Mouse (Mus musculus) neural tube, embryonic 10.5 days (tissue): ENCODE results near the gene D630045J12Rik.

Experiments used
- DNase-seq: peaks from one replicate; pipeline ENCODE4 v3.0.0-alpha.2; 2017; ENCODE audit warnings: low spot score; ENCODE audit errors: extremely low spot score

D630045J12Rik gene

GRCm38 (mm10) chr6:38253736-38254641 lies at the start of gene D630045J12Rik:
D630045J12Rik (minus strand) TSS chr6:38254009.
- peak; percentile 73 for DNase-seq

GRCm38 (mm10) chr6:38298761-38299401 lies 45.1 kb upstream of the D630045J12Rik start, which contains the start of gene Zc3hav1l:
Zc3hav1l (minus strand) TSS chr6:38299259.
- peak; percentile 89 for DNase-seq

DNA sequence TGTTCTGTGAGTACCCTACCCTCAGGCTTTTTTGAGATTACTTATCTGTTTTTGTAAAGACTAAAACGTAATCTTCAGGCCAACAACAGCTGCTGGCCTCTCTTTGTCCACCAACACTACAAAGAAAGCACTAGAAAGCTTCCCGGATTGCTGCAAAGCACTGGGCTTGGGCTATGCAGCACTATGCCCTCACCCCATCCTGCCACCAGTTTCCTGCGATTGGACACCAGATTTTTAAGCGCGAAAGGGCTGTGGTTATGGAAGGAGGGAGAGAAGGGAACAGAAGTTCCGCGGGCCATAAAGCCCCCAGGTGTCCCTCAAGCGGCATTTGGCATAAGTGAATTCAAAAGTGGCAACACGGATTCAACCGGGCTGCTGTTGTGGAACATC lies 44.4 kb upstream of the D630045J12Rik start:
- DNase-seq: no peak

DNA sequence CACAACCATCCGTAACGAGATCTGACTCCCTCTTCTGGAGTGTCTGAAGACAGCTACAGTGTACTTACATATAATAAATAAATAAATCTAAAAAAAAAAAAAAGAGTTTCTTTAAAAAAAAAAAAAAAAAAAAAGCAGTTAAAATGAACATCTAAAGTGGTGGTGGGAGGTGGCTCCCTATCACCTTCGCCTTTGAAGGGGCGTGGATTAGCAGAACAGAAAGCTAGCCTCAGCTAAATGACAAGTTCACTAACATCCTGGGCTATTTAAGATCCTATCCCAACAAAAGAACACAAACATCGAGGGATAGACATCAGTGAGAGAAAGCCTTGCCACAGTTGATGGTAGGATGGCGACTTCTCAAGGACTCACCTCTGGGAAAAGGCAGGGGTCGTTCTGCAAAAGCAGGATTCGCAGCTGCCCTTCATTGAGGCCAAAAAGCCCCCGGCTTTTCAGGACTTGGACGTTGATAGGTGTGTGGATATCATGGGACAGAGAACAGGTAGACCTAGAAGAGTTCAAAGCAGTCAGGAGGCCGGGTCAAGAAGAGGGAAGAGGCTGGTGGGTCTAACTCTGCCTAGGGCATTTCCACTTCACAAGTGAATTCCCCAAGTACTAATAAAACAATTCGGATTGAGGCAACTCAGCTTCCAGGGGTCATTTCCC lies 43.9 kb upstream of the D630045J12Rik start:
- DNase-seq: no peak

- DNase-seq: no peak
These were observed 39.9 kb upstream of the D630045J12Rik start for GRCm38 (mm10) chr6:38293708-38294107.

DNA sequence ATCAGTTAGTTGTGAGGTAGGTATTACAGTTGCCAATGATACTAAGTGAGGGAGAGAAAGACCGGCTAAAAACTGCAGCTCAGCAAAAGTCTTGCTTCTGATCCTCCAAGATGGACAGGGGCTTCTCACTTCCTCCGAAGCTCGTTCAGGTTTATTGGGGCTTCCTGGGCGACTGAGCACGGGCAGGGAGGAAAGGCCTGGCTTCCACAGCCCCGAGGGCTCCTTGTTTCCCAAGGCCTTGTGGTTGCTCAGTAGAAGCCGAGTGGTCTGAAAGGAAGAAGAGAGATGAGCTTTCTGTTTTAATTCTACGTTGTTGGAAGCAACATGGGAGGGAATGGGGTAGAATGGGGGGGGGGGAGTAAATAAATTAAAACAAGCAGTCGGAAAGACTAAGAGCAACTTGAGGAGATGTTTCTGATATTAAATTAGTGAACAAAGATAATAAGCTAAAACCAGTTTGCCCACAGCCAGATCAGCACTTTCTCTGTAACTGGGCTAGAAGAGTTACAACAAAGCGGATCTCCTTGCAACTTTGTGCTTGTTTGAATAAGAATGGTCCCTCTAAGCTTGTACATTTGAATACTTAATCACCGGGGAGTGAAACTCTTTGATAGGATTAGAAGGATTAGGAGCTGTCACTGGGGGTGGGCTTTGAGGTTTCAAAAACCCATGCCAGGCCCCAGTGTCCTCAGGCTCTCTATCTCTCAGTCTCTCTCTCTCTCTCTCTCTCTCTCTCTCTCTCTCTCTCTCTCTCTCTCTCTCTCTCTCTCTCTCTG lies 39.2 kb upstream of the D630045J12Rik start:
- no peak for DNase-seq

DNA sequence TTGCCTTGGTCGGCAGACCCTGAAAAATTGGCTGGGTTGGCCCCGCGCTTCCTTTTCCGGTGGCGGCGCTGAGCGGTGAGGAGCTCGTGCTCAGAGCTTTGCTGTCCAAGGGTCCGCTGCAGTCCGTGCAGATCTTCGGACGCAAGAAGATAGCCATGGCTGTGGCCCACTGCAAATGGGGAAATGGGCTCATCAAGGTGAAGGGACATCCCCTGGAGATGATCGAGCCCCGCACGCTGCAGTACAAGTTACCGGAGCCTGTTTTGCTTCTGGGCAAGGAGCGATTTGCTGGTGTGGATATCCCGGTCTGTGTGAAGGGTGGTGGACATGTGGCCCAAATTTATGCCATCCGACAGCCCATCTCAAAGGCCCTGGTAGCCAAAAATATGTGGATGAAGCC lies 30.6 kb upstream of the D630045J12Rik start:
- no peak for DNase-seq

DNA sequence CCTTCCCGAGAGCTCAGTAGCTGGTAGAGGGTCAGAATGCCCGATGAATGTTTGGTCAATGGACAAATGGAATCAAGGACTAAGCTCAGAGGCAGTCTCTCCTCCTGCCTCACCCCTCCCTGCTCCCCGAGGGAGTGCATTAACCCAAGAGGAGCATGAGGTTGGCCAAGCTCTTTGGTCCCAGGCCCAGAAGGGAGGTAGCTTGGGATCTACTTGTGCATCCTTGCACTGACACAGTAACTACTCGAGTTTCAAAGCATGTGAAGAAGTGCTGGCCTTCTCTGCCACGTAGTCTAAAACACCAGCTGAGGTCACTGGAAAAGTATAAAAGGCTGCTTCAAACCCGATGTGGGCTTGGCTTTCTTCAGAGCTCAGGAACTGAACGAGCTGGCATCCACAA lies 10.7 kb upstream of the D630045J12Rik start:
- DNase-seq: no peak

GRCm38 (mm10) chr6:38263393-38264159 lies 9.8 kb upstream of the D630045J12Rik start:
- no peak for DNase-seq

GRCm38 (mm10) chr6:38261877-38262276 lies 8.1 kb upstream of the D630045J12Rik start:
- DNase-seq: no peak

DNA sequence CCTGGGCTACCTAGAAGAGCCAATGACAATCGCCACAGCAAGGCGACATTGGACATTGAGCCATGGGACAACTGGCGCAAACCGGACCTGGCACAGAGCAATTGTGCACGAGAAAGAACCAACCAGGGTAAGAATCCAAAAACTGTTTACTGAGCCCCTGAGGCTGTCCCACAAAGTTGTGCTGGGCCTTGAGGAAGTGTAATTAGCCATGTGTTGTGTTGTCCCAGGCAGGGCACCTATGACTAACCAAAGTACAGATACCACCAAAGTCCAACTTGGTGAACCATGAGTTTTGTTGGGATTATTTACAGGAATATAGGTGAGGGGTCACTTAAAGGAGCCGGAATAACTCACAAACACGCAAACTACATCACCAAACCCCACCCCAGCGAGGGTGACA lies 3.7 kb upstream of the D630045J12Rik start:
- no peak for DNase-seq

GRCm38 (mm10) chr6:38256793-38257192 lies 3.0 kb upstream of the D630045J12Rik start:
- DNase-seq: no peak

GRCm38 (mm10) chr6:38255794-38256193 lies 2.0 kb upstream of the D630045J12Rik start:
- DNase-seq: no peak

- DNase-seq: peak; percentile 62
These were observed 758 bp downstream of the D630045J12Rik start for GRCm38 (mm10) chr6:38252766-38253735.

DNA sequence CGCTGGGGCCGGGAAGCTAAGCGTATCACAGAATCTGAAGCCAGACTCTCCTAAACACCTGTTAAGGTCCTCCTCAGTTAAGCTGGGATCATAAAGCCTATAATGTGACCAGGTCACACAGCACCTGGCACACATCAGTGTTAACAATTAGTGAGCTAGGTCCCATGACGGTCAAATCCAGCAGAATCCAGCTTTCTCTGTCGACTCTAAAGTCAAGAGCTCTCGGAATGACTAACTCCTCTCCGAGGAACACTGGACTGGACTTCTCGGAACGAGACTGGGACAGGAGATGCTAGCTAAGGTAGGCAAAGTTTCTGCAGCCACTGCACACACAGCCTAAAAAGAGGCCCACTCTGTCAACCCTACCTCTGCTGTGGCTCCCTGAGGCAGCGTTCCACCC lies 1.7 kb downstream of the D630045J12Rik start:
- peak; percentile 33 for DNase-seq

DNA sequence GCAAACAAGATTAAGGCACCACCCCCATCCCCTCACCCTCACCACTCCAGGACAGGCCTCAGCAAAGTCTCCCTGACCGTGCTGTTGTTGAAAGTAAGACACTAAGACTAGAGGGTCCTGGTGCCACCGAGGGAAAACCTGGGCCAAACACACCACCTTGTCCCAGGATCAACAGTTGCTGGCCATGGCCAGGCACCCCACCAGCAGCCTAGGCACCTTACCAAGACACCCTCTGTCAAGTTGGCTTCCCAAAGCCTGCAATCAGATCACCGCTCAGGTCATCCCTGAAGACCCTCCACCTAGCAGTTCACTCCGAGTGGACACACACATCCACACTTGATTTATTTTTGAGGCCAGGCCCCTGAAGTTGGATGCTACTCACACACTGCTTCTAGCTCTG lies 2.3 kb downstream of the D630045J12Rik start:
- DNase-seq: no peak

- no peak for DNase-seq
These were observed 6.4 kb downstream of the D630045J12Rik start for GRCm38 (mm10) chr6:38247362-38247761.

GRCm38 (mm10) chr6:38244806-38245205 lies 9.0 kb downstream of the D630045J12Rik start:
- DNase-seq: no peak

DNA sequence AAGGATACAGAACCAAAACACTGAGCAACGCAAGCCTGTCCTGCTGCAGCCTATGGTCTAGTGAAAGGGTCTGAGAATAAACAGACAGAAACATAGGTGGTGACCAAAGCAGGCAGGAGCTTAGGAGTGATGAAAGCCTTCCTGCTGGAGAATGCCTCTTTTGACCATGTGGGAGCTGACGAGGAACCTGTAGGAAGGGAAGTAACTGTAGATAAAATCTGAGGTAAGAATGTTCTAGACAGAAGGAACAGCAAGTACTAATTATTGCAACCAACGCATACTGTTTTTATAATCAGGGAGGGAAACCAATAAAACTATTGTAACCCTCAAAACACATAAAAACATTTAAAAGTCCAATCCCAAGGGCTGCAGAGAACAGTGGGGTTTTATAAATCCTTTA lies 9.6 kb downstream of the D630045J12Rik start:
- no peak for DNase-seq
